Mouse (Mus musculus): Measurements from ENCODE around the gene Adipor2. TPM values are rescaled to one million over a fixed set of nuclear protein-coding genes. Genes with fewer than 3 reads are reported as not detected.

Gene Adipor2
- polyA plus RNA-seq, 1 experiment from 2014 or later, result 45.5 TPM

DNA sequence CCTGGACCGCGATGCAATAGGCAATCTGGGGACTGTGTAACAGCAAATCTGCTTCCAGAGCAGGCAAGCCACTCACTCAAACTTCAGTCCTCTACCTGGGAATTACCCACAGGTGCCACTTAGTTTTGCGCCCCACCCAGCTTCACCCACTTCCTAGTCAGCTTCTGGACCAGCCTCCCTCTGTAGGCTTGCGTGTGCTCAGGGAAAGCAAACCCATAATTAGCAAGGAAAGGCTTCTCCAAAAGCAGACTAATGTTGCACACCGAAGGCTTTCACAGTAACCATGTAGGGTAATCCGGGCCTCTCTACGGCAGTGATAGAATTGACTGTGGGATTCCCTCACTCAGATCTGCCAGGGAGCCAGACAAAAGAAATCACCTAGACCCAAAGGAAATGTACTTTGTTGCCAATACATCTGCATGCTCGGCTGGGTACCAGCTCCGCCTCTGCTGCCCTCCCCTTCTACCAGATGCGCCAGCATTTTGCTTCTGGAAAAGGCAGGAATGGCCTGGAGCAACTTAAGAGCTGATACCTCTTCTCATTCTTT lies 109.6 kb downstream of the Adipor2 start:
- Histone ChIP-seq H3K9me3 (replicated peaks; ENCODE audit: control insufficient read depth, low read length) (no peaks in the 10 kb centered on the region), H3K4me1 (ENCODE audit: control insufficient read depth, insufficient read depth, low read length) (no peaks in the 10 kb centered on the region), H3K36me3 (ENCODE audit: control insufficient read depth, insufficient read depth, low read length) (no peaks in the 10 kb centered on the region), H3K9ac (ENCODE audit: low read length) (no peak overlapping the region), H3K4me3 (replicated peaks; ENCODE audit: low read length) (no peak overlapping the region), H3K4me2 (ENCODE audit: low read depth, low read length) (no peak overlapping the region), H3K27me3 (ENCODE audit: control insufficient read depth, insufficient read depth, low read length) (no peaks in the 10 kb centered on the region), H3K27ac (ENCODE audit: low read length) (no peak overlapping the region)
- no peak for ATAC-seq (ENCODE audit: insufficient read depth, low FRiP score)
- WGBS, result 67% methylated on average over 10 of the region's 10 CpGs

GRCm38 (mm10) chr6:119303331-119303730 lies 114.2 kb downstream of the Adipor2 start:
- no peak overlapping the region for H3K9ac ChIP-seq (ENCODE audit: low read length)
- no peak for ATAC-seq (ENCODE audit: insufficient read depth, low FRiP score)
- no peak overlapping the region for H3K27ac ChIP-seq (ENCODE audit: low read length)
- H3K9me3 ChIP-seq (replicated peaks; ENCODE audit: control insufficient read depth, low read length), result no peaks in the 10 kb centered on the region
- 82% methylated on average over 6 of the region's 6 CpGs for WGBS
- H3K4me2 ChIP-seq (ENCODE audit: low read depth, low read length), result no peak overlapping the region
- no peaks in the 10 kb centered on the region for H3K27me3 ChIP-seq (ENCODE audit: control insufficient read depth, insufficient read depth, low read length)
- no peaks in the 10 kb centered on the region for H3K36me3 ChIP-seq (ENCODE audit: control insufficient read depth, insufficient read depth, low read length)
- H3K4me3 ChIP-seq (replicated peaks; ENCODE audit: low read length), result no peak overlapping the region
- H3K4me1 ChIP-seq (ENCODE audit: control insufficient read depth, insufficient read depth, low read length), result no peaks in the 10 kb centered on the region

Other genes with a start within 250 kb of the Adipor2 start
- gene Dcp1b, start 242.5 kb downstream of the Adipor2 start, polyA plus RNA-seq (2015; fragmentation: Nextera tagmentation; extraction: Ambion mirVana), result 8.3 and 8.4 TPM in 2 replicates
- 2.5 and 4.3 TPM in 2 replicates for gene Cacna1c, start 221.3 kb downstream of the Adipor2 start, polyA plus RNA-seq (2015; fragmentation: Nextera tagmentation; extraction: Ambion mirVana)
- 0.07 TPM in 1 of 2 replicates, not detected in the other for gene Cacna2d4, start 181.2 kb downstream of the Adipor2 start, polyA plus RNA-seq (2015; fragmentation: Nextera tagmentation; extraction: Ambion mirVana)
- gene Lrtm2, start 86.9 kb downstream of the Adipor2 start, polyA plus RNA-seq (2015; fragmentation: Nextera tagmentation; extraction: Ambion mirVana), result 0.22 and 0.65 TPM in 2 replicates
- 3.9 and 4.3 TPM in 2 replicates for gene Fbxl14, start 62.0 kb upstream of the Adipor2 start, polyA plus RNA-seq (2015; fragmentation: Nextera tagmentation; extraction: Ambion mirVana)
- gene Wnt5b, start 126.6 kb upstream of the Adipor2 start, polyA plus RNA-seq (2015; fragmentation: Nextera tagmentation; extraction: Ambion mirVana), result 6.2 and 6.4 TPM in 2 replicates